Mouse (Mus musculus): ENCODE measurements around the gene Tle2. TPM values are rescaled to one million over a fixed set of nuclear protein-coding genes. Genes with fewer than 3 reads are reported as not detected.
A peak's percentile ranks its signal among the peaks of the same experiment; 100 is the strongest.

The Tle2 gene
- polyA plus RNA-seq (2012; rRNA removed): 164 and 218 TPM in 2 replicates

- Histone ChIP-seq H3K4me3 (replicated peaks; ENCODE audit: extremely low read depth, low read depth, low read length) (peak within 1 kb of the TSS; percentile 61), H3K4me1 (ENCODE audit: control insufficient read depth, insufficient read depth, low read length) (0 out of 2 replicates have a peak, but pooled peaks cover 5% of the 10 kb centered on the region)
- 34% methylated on average over 10 of the region's 10 CpGs for WGBS
- TF ChIP-seq CTCF (IDR thresholded peaks at IDR 0.05; ENCODE audit: insufficient read depth, low read length): no peak
- no peak for TF ChIP-seq POLR2A (IDR thresholded peaks at IDR 0.05; ENCODE audit: borderline replicate concordance, extremely low read depth, low read depth, low read length)
- no peak for DNase-seq
Observed at GRCm38 (mm10) chr10:81574081-81575056, at the start of gene Tle2. TSS of gene Tle2 (plus strand) at chr10:81574561.

DNA sequence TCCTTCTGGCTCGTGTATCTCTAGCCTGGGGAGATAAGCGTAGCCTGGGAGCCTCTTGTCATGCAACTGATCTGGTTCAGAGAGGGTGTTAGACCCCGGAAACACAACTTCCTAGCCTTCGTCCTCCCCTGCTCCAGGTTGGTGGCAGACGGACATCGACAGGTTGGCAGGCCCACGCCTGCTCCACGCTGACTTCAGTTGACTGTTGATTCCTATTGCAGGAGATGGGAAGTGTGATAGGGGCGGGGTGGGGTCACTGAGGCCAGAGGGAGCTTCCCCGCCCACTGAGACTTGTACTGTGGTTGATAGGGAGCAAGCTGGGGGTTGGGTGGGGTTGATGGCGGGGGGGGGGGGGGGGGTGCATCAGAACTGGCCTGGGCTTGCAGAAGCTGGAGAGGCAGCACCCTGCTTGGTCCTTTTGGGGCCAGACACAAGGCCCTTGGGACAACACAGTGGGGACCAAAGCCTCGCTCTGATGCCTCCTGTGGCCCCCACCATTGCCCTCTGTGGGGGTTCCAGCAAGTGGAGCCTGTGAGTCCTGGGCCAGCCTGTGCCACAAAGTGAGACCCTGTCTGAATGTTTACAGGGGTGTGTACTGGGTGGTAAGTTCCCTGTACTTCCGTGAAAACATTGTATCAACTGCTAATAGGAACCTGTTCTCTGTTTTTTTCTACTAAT lies 49.2 kb upstream of the Tle2 start:
- H3K4me1 ChIP-seq (ENCODE audit: control insufficient read depth, insufficient read depth, low read length): peaks cover 11% of the 10 kb centered on the region; the same call in 1 of the 2 replicates
- TF ChIP-seq POLR2A (IDR thresholded peaks at IDR 0.05; ENCODE audit: borderline replicate concordance, extremely low read depth, low read depth, low read length) (no peak), CTCF (IDR thresholded peaks at IDR 0.05; ENCODE audit: insufficient read depth, low read length) (no peak)
- no peak for DNase-seq
- H3K4me3 ChIP-seq (replicated peaks; ENCODE audit: extremely low read depth, low read depth, low read length): no peak overlapping the region
- 28% methylated on average over 13 of the region's 13 CpGs for WGBS

- H3K4me1 ChIP-seq (ENCODE audit: control insufficient read depth, insufficient read depth, low read length): peaks cover 11% of the 10 kb centered on the region; the same call in 1 of the 2 replicates
- peak; percentile 89 for DNase-seq
- WGBS: 8% methylated on average over 14 of the region's 14 CpGs
- TF ChIP-seq CTCF (IDR thresholded peaks at IDR 0.05; ENCODE audit: insufficient read depth, low read length): peak; percentile 100
- TF ChIP-seq POLR2A (IDR thresholded peaks at IDR 0.05; ENCODE audit: borderline replicate concordance, extremely low read depth, low read depth, low read length): no peak
- no peak overlapping the region for H3K4me3 ChIP-seq (replicated peaks; ENCODE audit: extremely low read depth, low read depth, low read length)
Observed at GRCm38 (mm10) chr10:81526779-81527178, 47.6 kb upstream of the Tle2 start.

DNA sequence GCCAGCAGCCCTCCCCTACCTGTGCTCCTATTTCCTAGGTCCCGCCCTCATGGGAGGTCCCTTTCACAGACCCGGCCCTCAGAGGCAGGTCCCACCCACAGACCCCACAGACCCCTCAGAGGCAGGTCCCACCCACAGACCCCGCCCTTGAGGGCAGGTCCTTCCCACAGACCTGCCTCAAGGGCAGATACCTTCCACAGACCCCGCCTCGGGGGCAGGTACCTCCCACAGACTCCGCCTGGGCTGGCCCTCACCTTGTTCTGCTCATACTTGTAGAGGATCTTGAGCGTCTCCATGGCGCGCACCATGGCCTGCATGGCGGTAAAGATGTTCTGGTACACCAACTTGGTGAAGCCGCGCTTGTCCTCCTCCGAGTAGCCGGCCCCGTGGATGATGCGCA lies 39.5 kb upstream of the Tle2 start:
- TF ChIP-seq POLR2A (IDR thresholded peaks at IDR 0.05; ENCODE audit: borderline replicate concordance, extremely low read depth, low read depth, low read length) (no peak), CTCF (IDR thresholded peaks at IDR 0.05; ENCODE audit: insufficient read depth, low read length) (no peak)
- 67% methylated on average over 16 of the region's 16 CpGs for WGBS
- Histone ChIP-seq H3K4me1 (ENCODE audit: control insufficient read depth, insufficient read depth, low read length) (no peaks in the 10 kb centered on the region), H3K4me3 (replicated peaks; ENCODE audit: extremely low read depth, low read depth, low read length) (no peak overlapping the region)
- DNase-seq: no peak

DNA sequence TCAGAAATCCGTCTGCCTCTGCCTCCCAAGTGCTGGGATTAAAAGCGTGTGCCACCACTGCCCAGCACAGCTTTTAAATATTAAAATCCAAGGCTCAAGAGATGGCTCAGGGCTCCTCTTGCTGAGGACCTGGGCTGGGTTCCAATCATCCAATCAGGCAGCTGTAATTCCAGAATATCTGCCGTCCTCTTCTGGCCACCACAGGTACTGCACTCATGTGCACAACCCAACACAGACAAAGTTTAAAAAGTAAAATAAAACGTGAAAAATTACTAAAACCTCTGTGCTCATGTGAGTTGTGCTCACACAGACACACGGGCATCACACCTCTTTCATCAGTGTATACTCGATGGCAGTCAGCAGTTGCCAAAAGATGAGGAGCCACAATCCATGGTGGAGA lies 37.6 kb upstream of the Tle2 start:
- Histone ChIP-seq H3K4me1 (ENCODE audit: control insufficient read depth, insufficient read depth, low read length) (peaks cover 11% of the 10 kb centered on the region), H3K4me3 (replicated peaks; ENCODE audit: extremely low read depth, low read depth, low read length) (no peak overlapping the region)
- WGBS: 77% methylated on average over 6 of the region's 6 CpGs
- no peak for DNase-seq
- TF ChIP-seq CTCF (IDR thresholded peaks at IDR 0.05; ENCODE audit: insufficient read depth, low read length): peak; percentile 39
- no peak for TF ChIP-seq POLR2A (IDR thresholded peaks at IDR 0.05; ENCODE audit: borderline replicate concordance, extremely low read depth, low read depth, low read length)

GRCm38 (mm10) chr10:81537429-81537828 lies 36.9 kb upstream of the Tle2 start:
- DNase-seq: no peak
- no peak for TF ChIP-seq CTCF (IDR thresholded peaks at IDR 0.05; ENCODE audit: insufficient read depth, low read length)
- TF ChIP-seq POLR2A (IDR thresholded peaks at IDR 0.05; ENCODE audit: borderline replicate concordance, extremely low read depth, low read depth, low read length): no peak
- 83% methylated on average over 2 of the region's 2 CpGs for WGBS
- Histone ChIP-seq H3K4me1 (ENCODE audit: control insufficient read depth, insufficient read depth, low read length) (peaks cover 17% of the 10 kb centered on the region), H3K4me3 (replicated peaks; ENCODE audit: extremely low read depth, low read depth, low read length) (no peak overlapping the region)

- Histone ChIP-seq H3K4me3 (replicated peaks; ENCODE audit: extremely low read depth, low read depth, low read length) (no peak overlapping the region), H3K4me1 (ENCODE audit: control insufficient read depth, insufficient read depth, low read length) (peaks cover 26% of the 10 kb centered on the region)
- no peak for DNase-seq
- TF ChIP-seq POLR2A (IDR thresholded peaks at IDR 0.05; ENCODE audit: borderline replicate concordance, extremely low read depth, low read depth, low read length): no peak
- no peak for TF ChIP-seq CTCF (IDR thresholded peaks at IDR 0.05; ENCODE audit: insufficient read depth, low read length)
- 64% methylated on average over 3 of the region's 3 CpGs for whole genome bisulfite sequencing
Observed at GRCm38 (mm10) chr10:81538321-81539048, 35.9 kb upstream of the Tle2 start.

DNA sequence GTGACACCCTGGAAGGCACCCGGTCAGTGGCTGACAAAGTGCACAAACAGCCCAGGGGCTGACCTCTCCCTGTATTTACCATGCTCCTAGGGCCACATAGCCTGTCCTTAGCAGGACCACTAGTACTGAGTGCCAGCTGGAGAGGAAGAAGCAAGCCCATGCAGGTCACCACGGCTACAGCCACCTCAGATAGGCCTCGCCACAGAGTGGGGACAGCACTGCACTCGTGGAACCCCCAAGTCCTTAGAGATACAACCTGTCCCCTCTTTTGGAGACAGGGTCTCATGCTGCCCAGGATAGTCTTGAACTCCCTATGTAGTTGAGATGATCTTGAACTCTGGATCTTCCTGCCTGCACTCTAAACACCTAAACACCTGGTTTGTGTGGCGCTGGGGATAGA lies 33.0 kb upstream of the Tle2 start:
- TF ChIP-seq POLR2A (IDR thresholded peaks at IDR 0.05; ENCODE audit: borderline replicate concordance, extremely low read depth, low read depth, low read length) (no peak), CTCF (IDR thresholded peaks at IDR 0.05; ENCODE audit: insufficient read depth, low read length) (no peak)
- no peak overlapping the region for H3K4me3 ChIP-seq (replicated peaks; ENCODE audit: extremely low read depth, low read depth, low read length)

GRCm38 (mm10) chr10:81541803-81542202 lies 32.6 kb upstream of the Tle2 start:
- peaks cover 32% of the 10 kb centered on the region for H3K4me1 ChIP-seq (ENCODE audit: control insufficient read depth, insufficient read depth, low read length)
- peak overlapping the region; percentile 31 for H3K4me3 ChIP-seq (replicated peaks; ENCODE audit: extremely low read depth, low read depth, low read length)
- peak; percentile 35 for DNase-seq
- no peak for TF ChIP-seq POLR2A (IDR thresholded peaks at IDR 0.05; ENCODE audit: borderline replicate concordance, extremely low read depth, low read depth, low read length)
- no peak for TF ChIP-seq CTCF (IDR thresholded peaks at IDR 0.05; ENCODE audit: insufficient read depth, low read length)
- WGBS: 36% methylated on average over 10 of the region's 10 CpGs

More for the DNA sequence above, 33.0 kb upstream of the Tle2 start:
- H3K4me1 ChIP-seq (ENCODE audit: control insufficient read depth, insufficient read depth, low read length): peaks cover 32% of the 10 kb centered on the region
- 53% methylated on average over 5 of the region's 5 CpGs for WGBS
- DNase-seq: no peak
